Mouse (Mus musculus): ENCODE measurements around the gene Hcfc2. TPM values are rescaled to one million over a fixed set of nuclear protein-coding genes. Genes with fewer than 3 reads are reported as not detected.
A peak's percentile ranks its signal among the peaks of the same experiment; 100 is the strongest.

Hcfc2 gene
- polyA plus RNA-seq, 1 experiment, result 17.1 TPM

GRCm38 (mm10) chr10:82761037-82761811 is 65.3 kb downstream of the Hcfc2 start:
- no peak for DNase-seq
- no peak for TF ChIP-seq POLR2A (IDR thresholded peaks at IDR 0.05; ENCODE audit: control insufficient read depth, extremely low read depth, insufficient read depth, low read length, poor library complexity)
- TF ChIP-seq CTCF (IDR thresholded peaks at IDR 0.05; ENCODE audit: borderline replicate concordance, control insufficient read depth, extremely low read depth, insufficient read depth, low read length, poor library complexity), result no peak
- peaks cover 31% of the 10 kb centered on the region for H3K36me3 ChIP-seq (ENCODE audit: control insufficient read depth, insufficient read depth, low read length)
- H3K4me1 ChIP-seq (replicated peaks; ENCODE audit: control insufficient read depth, insufficient read depth, low read length), result peaks cover 9% of the 10 kb centered on the region; the same call in 1 of the 2 replicates
- WGBS, result 92% methylated on average over 9 of the region's 9 CpGs
- no peak overlapping the region for H3K4me3 ChIP-seq (ENCODE audit: control insufficient read depth, insufficient read depth, low read length)
- no peaks in the 10 kb centered on the region for H3K27me3 ChIP-seq (ENCODE audit: control insufficient read depth, insufficient read depth, low read length)
- no peak overlapping the region for H3K27ac ChIP-seq (ENCODE audit: control insufficient read depth, insufficient read depth, low read length)

GRCm38 (mm10) chr10:82762756-82763681 is 67.1 kb downstream of the Hcfc2 start:
- WGBS, result 3% methylated on average over 48 of the region's 48 CpGs
- Histone ChIP-seq H3K27me3 (ENCODE audit: control insufficient read depth, insufficient read depth, low read length) (no peaks in the 10 kb centered on the region), H3K4me3 (ENCODE audit: control insufficient read depth, insufficient read depth, low read length) (peak overlapping the region; percentile 47), H3K36me3 (ENCODE audit: control insufficient read depth, insufficient read depth, low read length) (peaks cover 17% of the 10 kb centered on the region; the same call in 1 of the 2 replicates), H3K27ac (ENCODE audit: control insufficient read depth, insufficient read depth, low read length) (peak overlapping the region; percentile 58), H3K4me1 (replicated peaks; ENCODE audit: control insufficient read depth, insufficient read depth, low read length) (peaks cover 9% of the 10 kb centered on the region; the same call in 1 of the 2 replicates)
- no peak for TF ChIP-seq POLR2A (IDR thresholded peaks at IDR 0.05; ENCODE audit: control insufficient read depth, extremely low read depth, insufficient read depth, low read length, poor library complexity)
- TF ChIP-seq CTCF (IDR thresholded peaks at IDR 0.05; ENCODE audit: borderline replicate concordance, control insufficient read depth, extremely low read depth, insufficient read depth, low read length, poor library complexity), result no peak
- peak; percentile 55 for DNase-seq

- DNase-seq, result peak; percentile 96
- TF ChIP-seq CTCF (IDR thresholded peaks at IDR 0.05; ENCODE audit: borderline replicate concordance, control insufficient read depth, extremely low read depth, insufficient read depth, low read length, poor library complexity) (no peak), POLR2A (IDR thresholded peaks at IDR 0.05; ENCODE audit: control insufficient read depth, extremely low read depth, insufficient read depth, low read length, poor library complexity) (peak; percentile 93)
- Histone ChIP-seq H3K27ac (ENCODE audit: control insufficient read depth, insufficient read depth, low read length) (peak within 1 kb of the TSS; percentile 58), H3K27me3 (ENCODE audit: control insufficient read depth, insufficient read depth, low read length) (no peaks in the 10 kb centered on the region), H3K4me3 (ENCODE audit: control insufficient read depth, insufficient read depth, low read length) (peak within 1 kb of the TSS; percentile 49), H3K4me1 (replicated peaks; ENCODE audit: control insufficient read depth, insufficient read depth, low read length) (peaks cover 9% of the 10 kb centered on the region; the same call in 1 of the 2 replicates), H3K36me3 (ENCODE audit: control insufficient read depth, insufficient read depth, low read length) (peaks cover 8% of the 10 kb centered on the region; the same call in 1 of the 2 replicates)
- 1% methylated on average over 68 of the region's 68 CpGs for WGBS
These were observed 68.1 kb downstream of the Hcfc2 start, which contains the start of gene Nfyb for GRCm38 (mm10) chr10:82763840-82764631. Nfyb (minus strand) TSS chr10:82764144.

GRCm38 (mm10) chr10:82768901-82769300 is 72.9 kb downstream of the Hcfc2 start:
- H3K27ac ChIP-seq (ENCODE audit: control insufficient read depth, insufficient read depth, low read length), result no peak overlapping the region
- no peaks in the 10 kb centered on the region for H3K36me3 ChIP-seq (ENCODE audit: control insufficient read depth, insufficient read depth, low read length)
- WGBS, result 93% methylated on average over 9 of the region's 9 CpGs
- H3K4me3 ChIP-seq (ENCODE audit: control insufficient read depth, insufficient read depth, low read length), result no peak overlapping the region
- no peak for DNase-seq
- H3K4me1 ChIP-seq (replicated peaks; ENCODE audit: control insufficient read depth, insufficient read depth, low read length), result 0 out of 2 replicates have a peak, but pooled peaks cover 4% of the 10 kb centered on the region
- H3K27me3 ChIP-seq (ENCODE audit: control insufficient read depth, insufficient read depth, low read length), result no peaks in the 10 kb centered on the region
- TF ChIP-seq CTCF (IDR thresholded peaks at IDR 0.05; ENCODE audit: borderline replicate concordance, control insufficient read depth, extremely low read depth, insufficient read depth, low read length, poor library complexity) (no peak), POLR2A (IDR thresholded peaks at IDR 0.05; ENCODE audit: control insufficient read depth, extremely low read depth, insufficient read depth, low read length, poor library complexity) (no peak)

GRCm38 (mm10) chr10:82770713-82771112 is 74.8 kb downstream of the Hcfc2 start:
- Histone ChIP-seq H3K27me3 (ENCODE audit: control insufficient read depth, insufficient read depth, low read length) (no peaks in the 10 kb centered on the region), H3K4me3 (ENCODE audit: control insufficient read depth, insufficient read depth, low read length) (no peak overlapping the region), H3K27ac (ENCODE audit: control insufficient read depth, insufficient read depth, low read length) (no peak overlapping the region), H3K4me1 (replicated peaks; ENCODE audit: control insufficient read depth, insufficient read depth, low read length) (no peaks in the 10 kb centered on the region), H3K36me3 (ENCODE audit: control insufficient read depth, insufficient read depth, low read length) (no peaks in the 10 kb centered on the region)
- no peak for DNase-seq
- WGBS, result 88% methylated on average over 2 of the region's 2 CpGs
- no peak for TF ChIP-seq POLR2A (IDR thresholded peaks at IDR 0.05; ENCODE audit: control insufficient read depth, extremely low read depth, insufficient read depth, low read length, poor library complexity)
- TF ChIP-seq CTCF (IDR thresholded peaks at IDR 0.05; ENCODE audit: borderline replicate concordance, control insufficient read depth, extremely low read depth, insufficient read depth, low read length, poor library complexity), result no peak
